Mouse (Mus musculus) gastrocnemius, postnatal 36 days (tissue): ENCODE results near the gene 9530003J23Rik. TPM values are rescaled to one million over a fixed set of nuclear protein-coding genes. Genes with fewer than 3 reads are reported as not detected.
"Not testable (repeated sequence)": the region's sequence is repeated elsewhere in the genome, so short reads cannot be mapped to it uniquely, and the experiment has no call there.

Source experiments
- DNase-seq, 2 experiments: peaks; one replicate each; pipeline ENCODE4 v3.0.0; 2022
- intact Hi-C: fragments of 180-260 bp; cut with DNase I; formaldehyde crosslinking; loops from one replicate; pipeline ENCODE4 v1.15.1; 2025
- long read RNA-seq, 2 experiments: library from polyadenylated mRNA; stranded (forward); transcript quantifications; one replicate each; pipeline ENCODE4 v2.0.0; 2021
- total RNA-seq, 2 experiments: library from RNA; stranded (reverse); gene quantifications; 2 replicates each; pipeline ENCODE4 v1.2.3; 2021

Gene 9530003J23Rik
- total RNA-seq = not detected
- long read RNA-seq, experiment 1 = 0 reads
- long read RNA-seq, experiment 2 = 0 reads

GRCm38 (mm10) chr10:117238603-117239002, at the start of gene 9530003J23Rik:
9530003J23Rik (minus strand) TSS chr10:117238703.
- DNase-seq = no peak
- intact Hi-C loops = no loop called here

- intact Hi-C loops = no loop called here
- DNase-seq = no peak
Measured at GRCm38 (mm10) chr10:117287226-117287850, 48.8 kb upstream of the 9530003J23Rik start.

GRCm38 (mm10) chr10:117286366-117286970, 48.0 kb upstream of the 9530003J23Rik start:
- DNase-seq = no peak
- intact Hi-C loops = no loop called here

GRCm38 (mm10) chr10:117285584-117285983, 47.1 kb upstream of the 9530003J23Rik start:
- DNase-seq, intact Hi-C loops: not testable (repeated sequence)

- intact Hi-C loops = no loop called here
- no peak for DNase-seq
Measured at GRCm38 (mm10) chr10:117284578-117285520, 46.3 kb upstream of the 9530003J23Rik start.

- intact Hi-C loops = no loop called here
- no peak for DNase-seq
Measured at GRCm38 (mm10) chr10:117283871-117284577, 45.5 kb upstream of the 9530003J23Rik start.

- intact Hi-C loops = not testable (repeated sequence)
Measured at GRCm38 (mm10) chr10:117283196-117283595, 44.7 kb upstream of the 9530003J23Rik start.

GRCm38 (mm10) chr10:117282551-117282950, 44.0 kb upstream of the 9530003J23Rik start:
- intact Hi-C loops = no loop called here
- no peak for DNase-seq

More at GRCm38 (mm10) chr10:117283196-117283595, 44.7 kb upstream of the 9530003J23Rik start:
- not testable (repeated sequence) for DNase-seq

GRCm38 (mm10) chr10:117282049-117282448, 43.5 kb upstream of the 9530003J23Rik start, which contains the start of gene Lyz2:
Lyz2 (minus strand) TSS chr10:117282321.
- DNase-seq = peak in 1 of 2 experiments; percentile 15
- intact Hi-C loops = no loop called here

- no peak for DNase-seq
- intact Hi-C loops = loop anchor here (2.0 kb wide), 1 partner anchor 15 kb away; no protein-coding TSS in a partner anchor
Measured at GRCm38 (mm10) chr10:117281381-117281920, 42.9 kb upstream of the 9530003J23Rik start.

GRCm38 (mm10) chr10:117280000-117280399, 41.5 kb upstream of the 9530003J23Rik start:
- DNase-seq = no peak
- intact Hi-C loops = loop anchor here (2.0 to 10.0 kb wide), 2 partner anchors 17 to 155 kb away; no protein-coding TSS in a partner anchor

- DNase-seq = not testable (repeated sequence)
- intact Hi-C loops = loop anchor here (10.0 kb wide), 1 partner anchor 156 kb away; no protein-coding TSS in a partner anchor
Measured at GRCm38 (mm10) chr10:117278510-117278909, 40.0 kb upstream of the 9530003J23Rik start.

GRCm38 (mm10) chr10:117277779-117278178, 39.3 kb upstream of the 9530003J23Rik start:
- DNase-seq = not testable (repeated sequence)
- intact Hi-C loops = loop anchor here (10.0 kb wide), 1 partner anchor 157 kb away; no protein-coding TSS in a partner anchor

GRCm38 (mm10) chr10:117275681-117276369, 37.3 kb upstream of the 9530003J23Rik start:
- intact Hi-C loops = loop anchor here (10.0 kb wide), 1 partner anchor 159 kb away; no protein-coding TSS in a partner anchor

GRCm38 (mm10) chr10:117274645-117275044, 36.1 kb upstream of the 9530003J23Rik start:
- intact Hi-C loops = loop anchor here (10.0 kb wide), 1 partner anchor 160 kb away; no protein-coding TSS in a partner anchor
- not testable (repeated sequence) for DNase-seq

More at GRCm38 (mm10) chr10:117275681-117276369, 37.3 kb upstream of the 9530003J23Rik start:
- DNase-seq = no peak

- intact Hi-C loops = loop anchor here (10.0 kb wide), 1 partner anchor 163 kb away; no protein-coding TSS in a partner anchor
- no peak for DNase-seq
Measured at GRCm38 (mm10) chr10:117272023-117272422, 33.5 kb upstream of the 9530003J23Rik start.

- no peak for DNase-seq
- intact Hi-C loops = no loop called here
Measured at GRCm38 (mm10) chr10:117259870-117260269, 21.4 kb upstream of the 9530003J23Rik start.

- intact Hi-C loops = no loop called here
- DNase-seq = no peak
Measured at GRCm38 (mm10) chr10:117235866-117236265, 2.6 kb downstream of the 9530003J23Rik start.
